Mouse (Mus musculus) urinary bladder, postnatal 0 days (tissue): ENCODE results near the gene Nrn1l. TPM values are rescaled to one million over a fixed set of nuclear protein-coding genes. Genes with fewer than 3 reads are reported as not detected.

ENCODE experiments used
- polyA plus RNA-seq: library from polyadenylated mRNA; unstranded; fragments of >200 nt; fragmentation: Nextera tagmentation; extraction: Ambion mirVana; gene quantifications from 2 replicates; pipeline ENCODE4 v1.2.1, GENCODE M21; 2015

Nrn1l gene
- polyA plus RNA-seq: 0.30 and 0.36 TPM in 2 replicates

DNA sequence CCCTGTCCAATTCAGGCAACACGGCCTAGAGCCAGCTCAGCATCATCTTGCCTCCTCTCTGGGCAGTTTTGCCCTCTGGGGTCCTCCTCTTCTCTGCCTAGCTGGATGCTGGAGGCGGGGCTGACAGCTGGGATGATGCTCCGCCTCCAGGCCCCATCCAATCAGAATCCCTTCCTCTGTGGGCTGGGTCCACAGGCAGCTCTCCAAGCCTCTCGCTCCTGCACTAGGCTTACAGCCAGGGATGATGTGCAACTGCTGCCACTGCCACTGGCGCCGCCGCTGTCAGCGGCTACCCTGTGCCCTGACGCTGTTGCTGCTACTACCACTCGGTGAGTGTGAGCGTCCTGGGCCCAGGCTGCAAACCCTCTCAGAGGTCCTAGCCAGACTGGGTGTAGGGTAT lies at the start of gene Nrn1l:
TSS of gene Nrn1l (plus strand) at position 229 of the 400 bp plus-strand sequence.

DNA sequence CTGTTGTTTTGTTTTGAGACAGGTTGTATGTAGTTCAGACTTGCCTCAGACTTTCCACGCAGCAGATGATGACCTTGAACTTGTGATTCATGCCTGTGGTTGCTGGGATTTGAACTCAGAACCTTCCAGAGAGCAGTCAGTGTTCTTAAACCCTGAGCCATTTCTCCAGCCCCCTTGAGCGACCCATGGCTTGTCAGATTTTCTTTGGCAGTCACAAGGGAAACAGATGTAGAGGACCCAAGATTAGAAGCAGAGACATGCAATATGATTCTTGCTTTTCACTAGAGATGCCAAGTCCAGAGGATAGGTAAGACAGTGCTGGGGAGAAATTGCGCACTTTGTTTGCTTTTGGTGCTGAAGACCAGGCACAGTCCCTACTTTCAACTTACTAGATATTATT lies 40.2 kb upstream of the Nrn1l start, which contains the start of gene Cenpt:
TSS of gene Cenpt (minus strand) at position 101 of the 400 bp plus-strand sequence.

DNA sequence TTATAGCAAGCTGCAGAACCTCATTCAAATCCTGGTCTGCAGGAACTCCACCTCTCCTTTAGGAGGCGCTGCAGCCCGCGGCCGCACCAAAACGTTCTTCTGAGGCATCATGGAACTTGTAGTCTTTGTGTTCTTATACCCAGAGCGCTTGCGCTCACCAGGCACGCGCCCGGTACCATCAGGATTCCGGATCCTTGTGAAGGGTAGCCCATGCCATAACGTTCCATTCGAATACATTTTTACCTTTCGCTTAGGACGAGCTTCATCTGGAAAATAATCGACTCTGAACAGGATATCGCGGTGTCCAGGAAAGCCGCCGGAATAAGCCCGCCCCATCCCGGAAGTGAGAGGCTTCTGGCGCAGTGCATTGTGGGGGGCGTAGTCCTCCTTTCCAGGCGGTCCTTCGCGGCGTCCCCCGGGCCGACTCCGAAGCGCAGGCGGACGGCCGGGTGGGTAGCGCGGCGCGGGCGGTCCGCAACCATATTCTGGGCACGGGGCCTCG lies 38.6 kb upstream of the Nrn1l start, which contains the start of gene Thap11:
TSS of gene Thap11 (plus strand) at position 418 of the 502 bp plus-strand sequence.

DNA sequence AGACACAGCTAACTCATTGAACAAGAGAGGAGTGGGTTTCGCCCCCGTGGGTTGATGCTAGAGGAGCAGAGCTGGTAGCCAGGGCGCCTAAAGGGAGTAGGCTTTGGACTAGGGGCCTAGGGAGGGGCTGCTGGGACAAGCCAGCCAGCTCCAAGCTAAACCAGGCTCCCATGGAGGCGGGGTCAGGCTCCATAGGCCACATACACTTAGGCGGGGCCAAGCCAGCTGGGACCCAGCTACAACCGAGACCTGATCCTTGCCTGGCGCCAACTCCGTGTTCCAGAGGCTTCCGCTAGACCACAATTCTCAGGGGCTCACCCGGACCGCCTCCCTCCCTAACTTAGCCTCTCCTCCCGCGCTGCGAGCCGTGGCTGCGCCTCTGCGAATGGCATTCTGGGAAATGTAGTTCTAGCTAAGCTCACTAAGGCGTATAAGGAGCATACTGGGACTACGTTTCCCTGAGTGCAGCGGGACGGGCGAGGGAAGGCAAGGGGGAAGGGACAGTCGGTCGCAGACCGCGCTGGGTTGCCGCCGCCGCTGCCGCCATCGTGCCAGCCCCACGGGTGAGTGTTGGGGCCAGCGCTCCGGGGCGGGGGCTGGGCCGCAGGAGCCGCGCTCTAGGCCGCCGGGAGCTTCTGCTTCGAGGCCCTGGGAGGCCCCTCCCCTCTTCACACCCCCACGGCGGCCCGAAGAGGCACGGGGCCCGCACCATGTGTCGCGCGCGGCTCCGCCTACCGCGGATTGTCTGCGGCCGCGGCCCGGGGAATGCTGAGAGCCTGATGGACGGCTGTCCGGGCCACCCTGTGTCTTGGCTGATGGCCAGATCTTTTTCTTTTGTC lies 33.0 kb upstream of the Nrn1l start, which contains the start of gene Nutf2:
TSS of gene Nutf2 (plus strand) at position 438 of the 839 bp plus-strand sequence.

DNA sequence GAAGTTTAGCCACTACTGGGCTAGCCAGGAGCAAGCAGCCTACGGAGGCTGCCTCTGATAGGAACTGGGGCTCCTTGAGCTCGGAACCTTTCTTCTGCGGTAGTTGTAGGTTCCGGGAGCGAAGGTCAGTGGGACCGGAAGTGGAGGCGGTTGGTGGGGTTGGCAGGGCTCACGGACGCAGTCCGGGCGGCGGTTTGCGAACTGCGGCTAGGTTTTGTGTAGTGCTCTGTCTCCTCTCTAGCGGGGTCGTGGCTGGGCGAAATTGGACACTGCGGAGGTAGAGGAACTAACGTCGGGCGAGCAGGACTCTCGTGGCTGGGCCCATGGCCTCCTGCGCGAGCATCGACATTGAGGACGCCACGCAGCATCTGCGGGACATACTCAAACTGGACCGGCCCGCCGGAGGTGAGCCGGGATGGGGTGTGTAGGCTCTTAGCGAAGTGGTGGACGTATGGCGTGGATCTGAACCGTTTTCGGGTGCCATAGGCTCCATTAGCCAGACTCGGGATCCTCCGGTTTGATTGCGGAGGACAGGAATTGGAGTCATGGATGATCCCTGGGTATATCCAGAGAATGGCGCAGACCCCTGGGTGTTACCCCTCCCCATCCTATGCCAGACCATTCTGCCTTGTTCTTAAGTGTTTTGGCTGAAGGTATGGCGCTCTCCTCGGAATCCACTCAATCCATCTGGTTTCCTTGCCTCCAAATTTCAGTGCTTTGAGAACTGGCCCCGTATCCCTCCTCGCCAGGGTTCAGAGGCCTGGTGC lies 12.4 kb upstream of the Nrn1l start, which contains the start of gene Edc4:
TSS of gene Edc4 (plus strand) at position 128 of the 767 bp plus-strand sequence.

DNA sequence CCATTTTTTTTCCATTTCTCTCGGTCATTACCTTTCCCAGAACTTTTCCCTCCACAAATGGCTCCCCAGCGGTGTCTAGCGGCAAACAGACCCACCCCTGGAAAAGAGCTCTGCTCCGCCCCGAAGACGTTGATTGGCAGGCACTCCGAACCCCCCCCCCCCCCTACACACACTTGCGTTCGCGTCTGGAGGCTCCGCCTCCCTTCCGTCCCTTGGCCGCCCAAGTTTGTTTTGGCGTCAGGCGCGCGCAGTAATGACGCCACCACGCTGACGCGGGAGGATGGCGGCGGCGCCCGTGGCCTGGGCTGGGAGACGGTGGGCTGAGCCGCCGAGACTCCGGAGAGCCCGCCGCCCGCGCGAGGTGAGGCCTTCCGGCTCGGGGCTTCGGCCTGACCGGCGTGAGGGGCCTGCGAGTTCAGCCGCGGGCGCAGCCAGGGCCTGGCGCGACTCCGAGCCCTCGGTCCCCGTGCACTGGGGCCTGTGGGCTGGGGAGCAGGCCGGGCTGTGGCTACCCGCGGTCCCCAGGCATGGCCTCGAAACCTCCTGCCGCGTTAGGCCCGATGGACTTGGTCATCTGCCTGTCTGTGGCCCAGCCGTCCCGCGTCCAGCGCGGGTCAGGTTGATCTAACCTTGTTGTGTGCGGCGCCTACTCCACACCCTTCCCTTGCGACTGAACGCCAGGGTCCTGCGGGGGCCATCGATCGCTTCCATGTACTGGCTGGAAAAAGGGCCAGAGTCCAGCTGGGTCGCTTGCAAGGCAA lies 7.0 kb downstream of the Nrn1l start, which contains the start of gene Pskh1:
TSS of gene Pskh1 (plus strand) at position 262 of the 761 bp plus-strand sequence.

DNA sequence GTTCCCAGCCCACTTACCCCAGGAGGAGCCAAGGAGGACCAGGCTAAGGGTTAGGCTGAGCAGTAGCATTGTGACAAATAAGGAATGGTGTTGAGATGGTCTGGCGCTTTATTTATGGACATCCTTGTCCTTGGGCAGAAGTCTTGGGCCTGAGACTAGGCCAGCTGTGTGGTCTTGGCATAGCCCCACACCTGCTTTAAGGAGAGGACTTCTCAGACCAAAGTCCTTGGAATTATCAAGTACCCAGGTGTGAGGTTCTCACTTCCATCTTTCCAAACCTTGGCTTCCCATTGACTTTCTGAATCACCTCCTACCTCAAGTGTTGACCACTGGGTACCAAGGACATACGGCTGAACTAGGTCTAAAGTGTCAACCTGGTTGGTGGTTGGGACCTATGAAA lies 40.4 kb downstream of the Nrn1l start, which contains the start of gene Ctrl:
TSS of gene Ctrl (minus strand) at position 101 of the 400 bp plus-strand sequence.

DNA sequence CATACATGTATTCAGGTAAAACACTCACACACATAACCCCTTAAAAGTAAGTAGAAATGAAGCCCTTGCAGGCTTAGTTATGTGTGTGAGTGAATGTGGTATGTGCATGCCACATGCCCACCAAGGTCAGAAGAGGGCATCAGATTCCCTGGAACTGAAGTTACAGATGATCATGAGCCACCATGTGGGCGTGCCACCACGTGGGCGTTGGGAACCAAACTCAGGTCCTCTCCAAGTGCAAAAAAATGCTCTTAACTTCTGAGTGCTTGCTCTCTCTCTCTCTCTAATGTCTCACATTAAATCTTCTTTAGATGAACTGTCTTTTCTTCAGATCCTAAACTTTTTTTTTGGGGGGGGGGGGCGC lies 44.9 kb downstream of the Nrn1l start, which contains the start of gene Psmb10:
TSS of gene Psmb10 (minus strand) at position 139 of the 364 bp plus-strand sequence.

DNA sequence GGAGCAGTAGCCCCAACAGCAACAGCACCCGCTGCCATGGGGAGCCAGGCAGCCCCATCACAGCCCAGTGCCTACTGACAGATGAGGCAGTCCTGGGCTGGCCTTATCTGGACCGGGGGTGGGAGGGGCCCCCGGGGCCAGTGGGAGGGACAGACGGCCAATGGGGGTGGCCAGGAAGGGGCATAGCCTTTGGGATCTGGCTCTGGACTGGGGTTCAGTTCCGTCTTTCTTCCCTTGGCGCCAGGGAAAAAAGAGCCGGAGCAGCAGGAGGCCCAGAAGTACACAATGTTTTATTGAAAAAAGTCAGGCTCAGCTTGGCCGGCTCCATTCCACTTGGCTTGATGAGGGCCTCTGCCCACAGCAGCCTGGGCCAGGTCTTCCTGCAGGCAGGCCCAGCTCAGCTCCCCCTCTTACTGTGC lies 50.0 kb downstream of the Nrn1l start, which contains the start of gene Lcat:
TSS of gene Lcat (minus strand) at position 62 of the 419 bp plus-strand sequence.

Other genes with a start within 250 kb of the Nrn1l start
- gene Carmil2, start 207.3 kb upstream of the Nrn1l start, polyA plus RNA-seq: 0.08 and 0.12 TPM in 2 replicates
- 28.8 and 29.9 TPM in 2 replicates for gene Acd, start 192.5 kb upstream of the Nrn1l start, polyA plus RNA-seq
- gene Pard6a, start 192.4 kb upstream of the Nrn1l start, polyA plus RNA-seq: 10.8 and 11.4 TPM in 2 replicates
- not detected in 2 replicates for gene 4933405L10Rik, start 185.9 kb upstream of the Nrn1l start, polyA plus RNA-seq
- 6.3 and 6.6 TPM in 2 replicates for gene Enkd1, start 185.4 kb upstream of the Nrn1l start, polyA plus RNA-seq
- gene Gfod2, start 134.9 kb upstream of the Nrn1l start, polyA plus RNA-seq: 8.4 and 11.5 TPM in 2 replicates
- 5.3 and 5.5 TPM in 2 replicates for gene Ranbp10, start 66.2 kb upstream of the Nrn1l start, polyA plus RNA-seq
- gene Tsnaxip1, start 65.8 kb upstream of the Nrn1l start, polyA plus RNA-seq: not detected in 2 replicates
- 12.8 and 15.9 TPM in 2 replicates for gene Cenpt, start 40.3 kb upstream of the Nrn1l start, polyA plus RNA-seq
- gene Thap11, start 38.4 kb upstream of the Nrn1l start, polyA plus RNA-seq: 34.7 and 37.6 TPM in 2 replicates
- gene Nutf2, start 33.0 kb upstream of the Nrn1l start, polyA plus RNA-seq: 135 and 151 TPM in 2 replicates
- gene Edc4, start 12.7 kb upstream of the Nrn1l start, polyA plus RNA-seq: 16.9 and 18.8 TPM in 2 replicates
- 16.9 and 17.5 TPM in 2 replicates for gene Pskh1, start 6.9 kb downstream of the Nrn1l start, polyA plus RNA-seq
- 0.40 and 0.55 TPM in 2 replicates for gene Ctrl, start 40.3 kb downstream of the Nrn1l start, polyA plus RNA-seq
- gene Psmb10, start 44.9 kb downstream of the Nrn1l start, polyA plus RNA-seq: 41.7 and 50.9 TPM in 2 replicates
- gene Lcat, start 49.8 kb downstream of the Nrn1l start, polyA plus RNA-seq: 0.81 and 0.85 TPM in 2 replicates
- 33.0 and 35.3 TPM in 2 replicates for gene Slc12a4, start 72.5 kb downstream of the Nrn1l start, polyA plus RNA-seq
- gene Dpep3, start 85.9 kb downstream of the Nrn1l start, polyA plus RNA-seq: 0.18 TPM in 1 of 2 replicates, not detected in the other
- gene Dus2, start 97.8 kb downstream of the Nrn1l start, polyA plus RNA-seq: 12.1 and 13.2 TPM in 2 replicates
- gene Dpep2nb, start 112.4 kb downstream of the Nrn1l start, polyA plus RNA-seq: not detected in 2 replicates
- gene Ddx28, start 118.3 kb downstream of the Nrn1l start, polyA plus RNA-seq: 10.4 and 11.0 TPM in 2 replicates
- gene Nfatc3, start 165.3 kb downstream of the Nrn1l start, polyA plus RNA-seq: 2.9 and 3.2 TPM in 2 replicates
- 39.5 and 40.6 TPM in 2 replicates for gene Esrp2, start 243.4 kb downstream of the Nrn1l start, polyA plus RNA-seq